Mouse (Mus musculus): ENCODE measurements at regions not wholly inside any gene's neighbourhood (a gene's known extent, or its start where the extent isn't known, plus 50 kb on each side); places are given as distances from the start of the nearest gene placed in this dataset.
"Not testable (repeated sequence)": the region's sequence is repeated elsewhere in the genome, so short reads cannot be mapped to it uniquely, and the experiment has no call there.

- no peak for DNase-seq (ENCODE audit: low spot score in 2 of 2)
Measured at GRCm38 (mm10) chr6:140816359-140816758, 87.3 kb downstream of the Gm11077 start.

DNA sequence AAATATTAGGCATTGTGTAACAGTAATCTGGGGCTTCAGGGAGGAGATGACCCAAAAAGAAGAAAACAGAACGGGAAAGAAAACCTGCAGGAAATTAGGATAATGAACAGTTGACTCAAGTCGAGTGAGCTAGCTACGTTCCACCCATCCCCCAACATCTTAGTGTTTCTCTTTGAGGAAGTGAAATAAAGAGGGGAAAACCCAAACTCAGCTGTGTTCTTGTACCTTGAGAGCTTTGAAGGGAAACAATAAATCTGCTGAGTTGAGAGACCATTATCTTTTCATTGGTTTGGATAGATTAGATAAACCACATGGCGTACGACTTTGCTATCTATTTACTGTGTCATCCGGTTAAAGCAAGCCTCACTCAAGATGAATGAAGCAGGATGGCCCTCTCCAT, 87.7 kb downstream of the Gm11077 start:
- DNase-seq (ENCODE audit: low spot score in 2 of 2) = no peak

DNA sequence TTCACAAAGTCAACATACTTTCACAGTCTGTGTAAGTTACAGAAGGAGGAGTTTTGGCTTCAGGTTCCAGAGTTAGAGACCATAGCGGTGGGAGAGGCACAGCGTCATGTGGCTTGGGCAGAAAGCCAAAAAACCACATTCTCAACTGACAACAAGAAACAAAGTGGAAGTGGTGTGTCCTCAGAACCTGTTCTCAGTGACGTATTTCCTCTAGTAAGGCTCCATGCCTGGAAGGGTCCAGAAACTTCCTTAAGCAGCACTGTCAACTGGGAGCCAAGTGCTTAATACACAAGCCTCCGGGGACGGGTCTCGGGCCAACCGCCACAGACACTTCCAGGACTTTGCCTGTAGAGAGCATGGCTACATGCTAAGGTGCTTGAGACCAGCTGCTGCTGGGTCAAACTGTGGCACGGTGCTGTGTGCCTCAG, 90.4 kb downstream of the Gm11077 start:
- DNase-seq (ENCODE audit: low spot score in 2 of 2) = no peak

DNA sequence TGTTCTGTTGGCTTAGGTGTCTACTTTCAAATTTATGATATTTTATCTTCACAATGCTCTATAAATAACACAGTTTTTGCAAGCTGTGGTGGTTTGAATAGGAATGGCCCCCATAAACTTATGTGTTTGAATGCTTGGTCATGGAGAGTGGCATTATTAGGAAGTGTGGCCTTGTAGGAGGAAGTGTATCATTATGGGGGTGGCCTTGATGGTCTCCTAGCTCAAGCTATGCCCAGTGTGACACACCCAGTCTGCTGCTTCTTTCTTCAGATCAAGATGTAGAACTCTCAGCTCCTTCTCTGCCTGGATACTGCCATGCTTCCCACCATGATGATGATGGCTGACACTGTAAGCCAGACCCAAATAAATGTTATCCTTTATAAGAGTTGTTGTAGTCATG, 97.4 kb downstream of the Gm11077 start:
- no peak for DNase-seq (ENCODE audit: low spot score in 2 of 2)

- DNase-seq (ENCODE audit: low spot score in 2 of 2) = no peak
Measured at GRCm38 (mm10) chr6:140827651-140828050, 98.6 kb downstream of the Gm11077 start.

DNA sequence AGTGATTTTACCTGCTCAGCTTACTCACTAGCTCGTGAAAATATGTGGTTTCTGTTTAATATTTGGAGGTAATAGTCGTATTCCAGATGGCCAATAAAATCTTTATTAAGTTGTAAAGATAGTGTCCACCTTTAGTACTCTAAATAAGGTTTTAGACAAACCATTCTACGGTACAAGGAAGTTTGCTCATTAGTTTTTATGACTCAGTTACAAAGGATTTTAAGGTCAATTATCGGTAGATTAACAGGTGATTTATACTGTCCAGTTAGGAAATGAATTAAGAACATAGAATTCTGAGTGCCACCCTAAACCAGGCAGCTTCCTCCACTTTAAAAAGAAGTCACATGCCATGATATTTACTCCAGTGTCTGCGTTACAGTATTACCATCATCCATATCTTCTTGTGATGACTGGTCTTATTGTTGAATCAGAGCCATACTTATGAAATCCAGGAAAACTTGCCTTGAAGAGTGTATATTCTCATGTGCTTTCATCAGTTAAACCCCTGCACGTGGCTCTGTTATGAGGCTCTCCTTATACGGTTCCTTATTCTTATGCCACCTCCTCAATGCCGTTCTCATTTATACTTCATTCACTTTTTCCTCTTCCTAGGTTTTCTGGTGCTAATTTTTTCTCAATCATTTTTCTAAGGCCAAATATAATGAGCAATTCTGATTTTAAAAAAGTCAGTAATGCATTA, 114.4 kb downstream of the Gm11077 start:
- no peak for DNase-seq (ENCODE audit: low spot score in 2 of 2)

GRCm38 (mm10) chr6:140847165-140847564, 118.1 kb downstream of the Gm11077 start:
- no peak for DNase-seq (ENCODE audit: low spot score in 2 of 2)

DNA sequence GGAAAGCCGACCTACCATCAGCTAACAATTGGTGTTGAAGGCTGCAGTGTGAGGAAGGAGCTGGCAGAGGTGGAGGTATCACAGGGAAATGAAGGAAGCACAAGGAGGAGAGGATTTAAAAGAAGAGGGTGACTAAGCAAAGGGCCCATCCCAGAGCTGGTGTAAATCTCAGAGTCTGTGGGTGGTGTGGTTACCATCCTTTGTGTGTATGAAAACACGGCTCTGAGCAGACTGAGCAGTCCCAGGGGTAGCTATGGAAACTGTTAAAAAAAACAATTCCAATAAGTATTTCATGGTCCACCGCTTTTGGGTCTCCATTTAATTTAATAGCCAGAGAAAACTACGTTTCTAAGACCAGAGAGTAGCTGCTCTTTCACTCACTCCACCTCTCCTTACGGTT, 123.3 kb downstream of the Gm11077 start:
- no peak for DNase-seq (ENCODE audit: low spot score in 2 of 2)

- peak; percentile 34 to 73 for DNase-seq (ENCODE audit: low spot score in 2 of 2)
Measured at GRCm38 (mm10) chr6:140853508-140853907, 124.4 kb downstream of the Gm11077 start.

DNA sequence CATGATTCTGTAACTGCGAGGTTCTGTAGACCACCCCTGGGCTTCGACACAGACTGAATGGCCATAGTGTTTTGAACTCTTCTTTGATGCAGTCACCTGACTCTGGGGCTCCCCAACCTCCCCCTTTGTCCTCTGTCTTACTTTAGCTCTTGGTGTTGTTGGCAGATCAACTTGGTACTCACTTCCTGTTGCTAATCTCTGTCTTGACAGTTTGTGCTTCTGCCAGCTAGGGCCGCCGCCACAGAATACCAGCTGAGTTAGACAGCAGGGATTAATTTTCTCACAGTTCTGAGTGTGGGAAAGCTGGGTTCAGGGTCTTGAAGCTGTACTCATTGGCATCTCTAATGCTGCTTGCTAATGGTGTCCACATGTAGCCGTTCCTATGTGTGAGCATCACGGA, 125.6 kb downstream of the Gm11077 start:
- no peak for DNase-seq (ENCODE audit: low spot score in 2 of 2)

GRCm38 (mm10) chr6:140856468-140857117, 127.5 kb downstream of the Gm11077 start:
- peak in 1 of 2 experiments; percentile 16 for DNase-seq (ENCODE audit: low spot score in 2 of 2)

DNA sequence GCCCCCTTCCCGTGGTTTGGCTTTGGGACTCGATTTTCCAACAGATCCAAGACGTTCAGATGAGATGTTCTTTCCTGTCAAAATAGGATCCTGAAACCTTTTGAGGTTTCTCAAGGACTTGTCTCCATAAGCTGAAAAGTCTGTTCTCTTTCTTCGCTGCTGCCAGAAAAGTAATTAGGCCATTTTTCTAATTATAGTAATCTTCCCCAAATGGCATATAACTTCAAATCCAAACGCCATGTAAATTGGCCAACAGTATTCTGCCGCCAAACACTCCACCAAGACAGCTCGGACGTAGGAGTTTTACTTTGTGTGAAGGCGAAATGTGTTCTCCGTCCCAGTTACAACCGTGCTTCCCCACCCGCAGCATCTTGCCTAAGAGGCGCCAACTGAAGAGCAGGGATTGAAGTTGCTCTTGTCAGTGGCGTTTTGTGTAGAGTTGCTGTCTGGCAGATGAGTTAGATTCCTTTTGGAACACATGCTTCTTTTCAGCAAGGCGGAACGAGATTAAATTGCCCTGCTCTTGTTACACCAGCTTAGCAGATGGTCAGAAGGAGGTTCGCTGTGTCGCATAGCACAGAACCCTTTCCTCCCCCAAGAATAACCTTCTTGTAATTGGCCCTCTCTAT, 128.1 kb downstream of the Gm11077 start:
- DNase-seq (ENCODE audit: low spot score in 2 of 2) = peak in 1 of 2 experiments; percentile 16

- not testable (repeated sequence) for DNase-seq (ENCODE audit: low spot score in 2 of 2)
Measured at GRCm38 (mm10) chr6:140869523-140869922, 140.4 kb downstream of the Gm11077 start.

DNA sequence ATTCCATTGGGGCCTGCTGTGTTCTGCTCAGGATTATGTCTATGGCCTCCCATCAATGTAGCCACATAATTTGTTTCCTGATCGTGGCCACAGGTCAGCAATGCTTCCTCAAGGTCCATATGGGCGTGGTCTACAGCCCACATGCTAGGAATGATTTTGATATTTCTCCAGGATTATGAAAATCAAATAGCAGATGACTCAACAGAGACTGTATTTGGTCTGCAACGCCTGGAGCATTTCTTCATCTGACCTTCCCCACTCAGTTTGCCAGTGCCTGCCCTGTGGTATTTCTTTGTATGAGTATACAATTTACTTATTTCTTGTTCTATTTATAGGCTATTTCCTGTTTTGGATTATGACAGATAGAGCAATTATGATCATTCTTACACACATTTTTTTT, 145.7 kb downstream of the Gm11077 start:
- no peak for DNase-seq (ENCODE audit: low spot score in 2 of 2)

DNA sequence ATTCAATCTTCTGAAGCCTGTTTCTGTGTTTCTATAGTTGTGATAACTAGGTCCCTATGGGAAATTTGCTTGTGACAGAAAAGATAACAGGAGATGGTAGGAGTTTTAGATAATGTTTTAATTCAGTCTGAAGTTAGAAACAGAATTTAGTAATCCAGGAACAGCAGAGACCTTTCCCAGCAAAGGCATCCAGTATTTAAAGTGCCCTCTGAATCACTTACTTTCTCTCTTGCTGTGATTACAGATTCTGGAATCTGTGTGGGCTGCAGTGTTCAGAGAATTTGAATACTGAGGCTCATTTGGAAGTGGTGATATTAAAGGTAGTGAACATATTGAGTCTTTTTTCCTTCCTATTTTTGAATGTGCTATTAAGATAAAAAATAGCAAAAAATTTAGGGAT, 154.6 kb downstream of the Gm11077 start:
- no peak for DNase-seq (ENCODE audit: low spot score in 2 of 2)

DNA sequence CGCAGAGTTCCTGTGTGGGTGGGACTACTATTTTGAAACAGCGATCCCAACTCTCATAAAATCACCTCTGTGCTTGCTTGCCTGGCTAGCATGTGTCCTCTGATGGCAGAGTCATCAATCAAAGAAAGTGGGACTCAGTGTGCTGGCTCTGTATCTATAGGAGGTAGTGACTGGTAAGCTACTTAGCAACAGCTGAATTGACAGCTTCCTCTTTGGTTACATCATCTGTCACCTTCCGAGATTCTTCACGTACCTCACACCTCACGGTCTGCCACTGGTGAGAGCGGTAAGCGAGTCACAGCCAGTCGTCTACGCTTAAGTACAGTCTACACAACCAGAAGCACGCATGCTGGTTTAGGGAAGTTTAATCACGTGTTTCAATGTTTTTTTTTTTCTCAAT, 159.5 kb downstream of the Gm11077 start:
- DNase-seq (ENCODE audit: low spot score in 2 of 2) = no peak

GRCm38 (mm10) chr6:140890060-140890459, 161.0 kb downstream of the Gm11077 start:
- no peak for DNase-seq (ENCODE audit: low spot score in 2 of 2)

GRCm38 (mm10) chr6:140890591-140890990, 161.5 kb downstream of the Gm11077 start:
- DNase-seq (ENCODE audit: low spot score in 2 of 2) = no peak

GRCm38 (mm10) chr6:140894467-140894866, 165.4 kb downstream of the Gm11077 start:
- DNase-seq (ENCODE audit: low spot score in 2 of 2) = no peak

DNA sequence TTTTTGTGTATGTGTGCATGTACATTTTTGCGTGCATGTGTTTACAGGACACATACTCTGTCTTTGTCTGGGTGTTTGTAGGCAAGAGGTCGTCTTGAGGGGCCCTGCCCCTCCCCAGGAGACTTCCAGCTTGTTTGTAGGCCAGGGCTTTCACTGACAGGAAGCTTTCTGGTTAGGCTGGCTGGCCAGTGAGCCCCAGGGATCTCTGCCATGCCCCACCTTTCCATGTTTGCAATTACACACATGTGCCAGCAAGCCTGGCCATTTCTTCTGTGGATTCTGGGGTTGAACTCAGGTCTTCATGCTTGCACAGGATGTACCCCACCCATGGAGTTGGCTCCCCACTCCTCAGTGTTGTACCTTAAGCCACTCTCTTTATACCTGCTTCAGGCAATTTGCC, 166.4 kb downstream of the Gm11077 start:
- DNase-seq (ENCODE audit: low spot score in 2 of 2) = no peak

DNA sequence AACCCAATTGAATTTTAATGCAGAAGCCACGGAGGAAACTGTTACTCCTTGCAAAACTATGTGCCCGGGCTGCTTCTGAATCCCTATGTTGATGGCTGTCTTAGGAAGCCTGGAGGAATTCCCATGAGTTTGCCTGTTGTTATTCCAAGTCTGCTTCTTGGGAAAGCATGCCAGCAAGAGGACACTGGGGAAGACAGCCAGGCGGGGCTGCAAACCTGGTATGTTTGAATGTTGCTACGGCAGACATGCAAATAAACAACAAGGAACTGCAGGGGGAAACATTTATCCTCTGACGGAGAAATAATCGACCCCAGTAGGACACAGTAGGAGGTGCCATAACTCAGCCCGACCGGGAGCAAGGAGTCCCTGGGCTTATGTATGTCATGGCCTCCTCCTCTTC, 168.0 kb downstream of the Gm11077 start:
- no peak for DNase-seq (ENCODE audit: low spot score in 2 of 2)

GRCm38 (mm10) chr6:140924319-140924981, 195.4 kb downstream of the Gm11077 start:
- peak in 1 of 2 experiments; percentile 56 for DNase-seq (ENCODE audit: low spot score in 2 of 2)
